Mouse (Mus musculus): ENCODE measurements around the gene Gbf1.

Gbf1 gene

DNA sequence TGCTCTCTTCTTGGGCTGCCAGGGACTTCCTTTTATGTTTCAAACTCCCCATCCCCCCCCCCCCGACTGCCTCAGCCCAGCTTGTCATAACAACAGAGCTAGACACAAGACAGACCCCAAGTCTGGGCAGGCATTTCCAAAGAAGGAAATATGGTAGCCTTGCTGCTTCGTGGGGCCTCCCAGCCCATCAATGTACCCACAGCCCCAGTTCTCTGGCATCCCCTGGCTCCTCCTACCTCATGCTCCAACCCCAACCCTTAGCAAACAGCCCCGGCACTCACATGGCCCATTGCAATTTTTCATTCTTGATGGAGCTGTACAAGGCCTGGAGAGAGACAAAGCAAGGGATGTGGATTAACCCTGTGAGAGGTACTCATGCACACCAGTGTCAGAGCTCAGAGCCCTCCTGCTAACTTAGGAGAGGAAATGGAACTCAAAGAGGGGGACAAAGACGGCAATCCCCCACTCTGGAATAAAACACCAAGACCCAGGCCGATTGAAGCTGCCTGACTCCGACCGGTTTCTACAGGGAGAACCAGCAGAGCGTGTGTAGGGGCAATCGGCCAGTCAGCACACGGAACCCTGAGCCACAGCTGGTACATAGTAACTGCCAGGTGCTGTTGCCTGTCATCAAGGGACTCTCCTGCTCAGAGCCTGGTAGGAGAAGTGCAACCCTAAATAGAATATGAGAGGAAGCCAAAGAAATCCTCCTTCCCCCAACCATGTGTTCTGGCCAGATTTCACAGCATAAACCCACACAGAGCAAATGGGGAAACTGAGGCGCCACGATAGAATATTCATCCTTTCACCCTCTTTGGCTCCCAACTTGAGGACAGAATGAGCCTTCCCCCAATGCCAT is 163.7 kb downstream of the Gbf1 start:
- DNase-seq (ENCODE audit: low spot score in 2 of 2) = no peak

DNA sequence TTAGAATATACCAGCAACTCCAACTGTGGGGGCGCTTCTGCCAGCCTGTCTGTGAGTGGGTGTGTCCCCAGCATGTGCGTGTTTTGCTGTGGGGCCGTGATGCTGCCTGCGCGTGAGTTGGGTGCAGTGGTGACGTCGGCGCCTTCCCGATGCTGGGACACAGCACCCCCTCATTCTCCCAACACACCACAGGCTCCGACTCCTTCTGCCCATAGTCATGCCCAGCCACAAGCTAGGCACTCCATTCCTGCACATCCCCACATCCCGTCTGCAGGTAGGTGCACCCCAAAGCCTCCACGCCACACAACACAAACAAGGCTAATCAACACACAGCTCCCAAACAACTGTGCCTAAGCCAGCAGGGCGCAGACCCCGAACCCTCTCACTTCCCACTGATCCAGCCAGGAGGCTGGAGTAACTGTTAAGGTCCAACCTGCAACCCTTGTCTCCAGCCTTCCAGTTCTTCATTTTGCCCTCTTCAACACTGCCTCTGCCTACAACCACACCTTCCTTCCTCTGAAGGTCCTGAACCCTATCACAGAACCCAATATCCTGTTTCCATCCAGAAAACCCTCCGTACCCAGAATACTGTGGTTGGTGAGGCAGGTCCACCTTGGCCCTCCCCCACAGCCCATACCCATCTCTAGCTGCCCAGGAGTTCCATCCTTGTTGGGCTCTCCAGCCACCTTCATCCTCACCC is 164.7 kb downstream of the Gbf1 start:
- DNase-seq (ENCODE audit: low spot score in 2 of 2) = no peak

DNA sequence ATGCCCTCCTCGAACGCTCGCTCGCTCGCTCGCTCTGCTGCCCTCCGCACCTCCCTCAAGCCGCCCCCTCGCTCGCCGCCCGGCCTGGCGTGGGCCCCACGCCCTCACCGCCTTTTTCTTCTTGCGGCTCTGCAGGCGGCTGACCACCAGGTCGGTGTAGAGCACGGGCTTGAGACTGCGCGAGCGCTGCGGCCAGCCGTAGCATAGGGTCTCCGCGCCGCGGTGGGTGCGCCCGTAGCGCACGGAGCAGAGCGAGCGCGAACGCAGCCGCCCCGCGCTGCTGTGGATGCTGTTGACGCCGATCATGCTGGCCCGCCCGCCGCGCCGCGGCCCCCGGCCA is 165.2 kb downstream of the Gbf1 start:
- no peak for DNase-seq (ENCODE audit: low spot score in 2 of 2)

DNA sequence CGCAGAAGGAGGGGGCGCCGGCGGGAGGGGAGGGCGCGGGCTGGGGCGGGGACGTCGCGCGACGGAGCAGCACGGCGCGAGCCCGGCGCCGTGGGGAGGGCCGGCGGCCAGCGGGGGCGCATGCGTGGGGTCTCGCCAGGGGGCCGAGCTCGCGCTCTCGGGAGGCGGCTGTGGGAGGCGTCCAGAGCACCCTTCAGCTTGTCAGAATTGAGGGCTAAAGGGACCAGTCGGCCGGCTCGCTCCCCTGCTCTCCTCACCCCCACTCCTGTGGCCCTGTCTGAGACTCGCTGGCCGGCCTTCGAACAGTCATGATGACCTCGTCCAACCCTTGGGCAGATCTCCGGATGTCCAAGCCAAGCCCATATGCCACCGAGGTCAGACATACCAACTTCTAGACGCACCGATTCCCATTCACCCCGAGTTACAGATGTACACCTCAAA is 165.7 kb downstream of the Gbf1 start:
- no peak for DNase-seq (ENCODE audit: low spot score in 2 of 2)

DNA sequence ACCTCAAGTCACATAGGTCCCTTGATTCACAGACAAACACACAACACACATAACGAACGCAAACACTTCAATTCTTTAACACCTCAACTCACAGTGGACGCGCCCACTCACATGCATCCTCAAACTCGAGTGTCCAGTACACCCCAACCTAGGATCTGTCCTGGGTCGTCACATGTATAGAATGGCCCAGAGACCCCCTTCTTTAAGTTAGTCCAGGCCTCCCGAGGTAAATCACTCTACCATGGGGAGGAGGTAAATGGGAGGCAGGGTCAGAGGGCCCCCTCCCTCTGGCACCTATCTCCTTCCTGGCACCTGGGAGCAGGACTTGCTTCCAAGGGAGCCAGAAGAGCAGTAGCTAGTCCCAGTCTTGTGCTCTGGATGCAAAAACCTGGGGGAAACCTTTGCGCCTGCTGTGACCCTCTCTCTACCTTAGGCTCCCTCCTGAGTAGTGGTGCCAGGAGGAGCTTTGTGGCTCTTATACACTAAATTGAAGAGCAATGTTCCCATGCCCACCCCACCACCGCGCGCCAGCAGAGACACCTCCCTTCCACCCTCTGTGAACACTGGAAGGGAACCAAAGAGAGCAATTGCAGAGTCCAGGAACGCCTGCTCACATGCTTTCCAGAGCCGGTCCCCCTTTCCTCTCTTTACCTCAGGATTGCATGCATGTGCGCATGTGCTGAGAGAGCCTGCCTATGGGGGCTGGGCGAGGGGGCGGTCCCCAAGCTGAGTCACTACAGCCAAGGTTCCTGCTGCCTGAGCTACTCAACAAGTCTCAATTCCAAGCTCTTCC is 166.5 kb downstream of the Gbf1 start:
- DNase-seq (ENCODE audit: low spot score in 2 of 2) = no peak

DNA sequence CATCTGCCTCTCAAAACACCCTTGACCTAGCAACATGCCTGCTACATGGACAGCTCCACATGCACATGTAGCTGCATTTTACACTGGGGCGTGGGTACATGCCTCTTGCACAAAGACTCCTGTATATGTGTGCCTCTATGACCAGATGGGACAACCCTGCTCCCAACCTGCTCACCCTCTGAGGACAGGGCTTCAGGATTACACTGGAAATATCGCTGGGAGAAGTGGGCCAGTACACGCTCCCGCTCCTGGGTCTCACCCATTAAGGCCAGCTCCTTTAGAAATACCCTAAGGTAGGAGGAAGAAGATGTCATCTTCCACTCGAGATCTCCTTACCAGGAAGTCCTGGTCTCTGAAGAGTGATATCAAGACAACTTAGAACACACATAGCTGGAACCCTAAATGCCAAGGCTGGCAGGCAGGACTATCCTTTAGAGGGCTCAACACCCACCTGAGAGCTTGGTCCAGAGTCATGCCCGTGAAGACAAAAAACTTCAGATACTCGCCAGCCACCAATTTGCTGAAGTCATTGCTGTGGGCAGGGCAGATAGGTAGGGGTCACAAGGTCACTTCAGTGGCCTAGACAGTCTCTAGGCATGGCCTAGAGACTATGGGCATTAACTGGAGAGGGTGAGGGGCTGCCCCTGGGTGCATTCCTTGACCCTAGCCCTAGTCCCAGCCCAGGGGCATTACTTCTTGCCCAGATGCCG is 167.9 kb downstream of the Gbf1 start:
- DNase-seq (ENCODE audit: low spot score in 2 of 2) = no peak

DNA sequence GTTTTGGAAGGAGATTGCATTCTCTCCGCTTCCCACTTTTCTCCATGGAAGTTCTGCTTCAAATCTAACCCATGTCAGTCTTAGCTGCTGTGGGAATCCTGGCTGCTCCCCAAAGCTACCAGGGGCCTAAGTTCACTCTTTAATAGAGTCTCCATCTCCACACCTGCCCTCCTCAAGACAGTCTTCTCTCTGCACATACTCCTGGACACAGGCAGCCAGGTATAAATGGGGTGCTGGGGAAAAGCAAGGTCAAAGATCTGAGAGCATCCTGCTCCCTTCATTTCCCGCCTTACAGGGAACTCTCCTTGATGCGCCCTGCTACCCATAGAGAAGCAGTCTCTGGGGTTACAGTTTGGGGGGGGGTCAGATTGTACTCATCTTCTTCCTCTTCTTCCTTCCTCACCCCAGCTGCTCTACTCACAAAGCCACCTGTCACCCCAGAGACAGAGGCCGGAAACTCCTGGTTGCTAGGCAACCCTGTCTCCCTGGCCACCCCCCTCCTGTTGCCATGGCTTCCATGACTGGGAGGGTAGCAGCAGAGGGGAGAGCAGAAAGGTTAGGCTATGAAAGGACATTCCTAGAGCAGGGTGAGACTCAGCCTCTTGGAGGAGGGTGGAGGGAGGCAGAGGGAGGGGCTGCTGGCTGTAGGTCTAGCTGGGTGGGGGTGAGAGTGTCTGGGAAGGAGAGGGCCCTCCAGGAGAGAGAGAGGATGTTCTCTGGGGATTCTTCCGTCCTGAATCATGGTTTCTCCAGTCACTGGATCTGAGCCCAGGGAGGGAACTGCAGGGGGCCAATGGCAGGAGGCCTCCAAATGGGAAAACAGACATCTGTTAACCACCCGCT is 169.0 kb downstream of the Gbf1 start:
- no peak for DNase-seq (ENCODE audit: low spot score in 2 of 2)

DNA sequence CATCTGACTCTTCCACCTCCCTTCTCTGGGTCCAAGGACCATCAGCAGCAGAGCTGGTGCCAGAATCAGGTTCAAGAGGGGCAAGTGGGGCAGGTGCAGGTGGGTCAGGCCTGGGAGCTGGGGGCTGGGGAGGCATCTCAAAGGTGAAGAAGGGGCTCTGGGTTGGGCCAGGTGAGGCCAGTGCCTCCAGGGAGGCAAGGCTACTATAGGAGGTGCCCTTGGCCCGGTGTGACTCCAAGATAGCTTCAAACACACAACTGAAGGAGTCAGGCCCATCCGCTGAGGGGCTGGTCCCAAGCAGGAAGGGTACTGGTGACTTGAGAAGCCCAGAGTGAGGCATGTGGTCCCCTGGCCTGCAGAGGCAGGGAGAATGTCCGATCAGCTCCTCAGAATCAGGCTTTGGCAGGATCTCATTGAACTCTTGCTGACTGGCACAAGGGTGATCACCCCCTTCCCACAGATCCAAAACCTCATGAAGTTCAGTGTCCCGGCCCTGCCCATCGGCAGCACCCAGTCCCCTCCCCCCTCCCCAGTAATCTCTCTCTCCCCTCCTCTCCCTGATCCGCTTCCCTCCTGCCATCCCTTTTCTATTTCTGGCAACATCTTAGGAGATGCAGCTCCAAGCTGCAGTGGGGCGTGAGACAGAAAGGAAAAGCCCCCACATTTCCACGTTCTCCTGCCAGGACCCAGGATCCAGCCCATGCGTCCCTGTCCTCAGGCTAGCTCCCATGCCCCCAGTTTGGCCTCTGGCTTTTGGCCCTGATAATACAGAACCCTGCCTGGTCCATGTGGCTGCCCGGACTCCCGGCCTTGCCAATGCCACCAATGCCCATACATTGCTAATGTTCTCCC is 170.1 kb downstream of the Gbf1 start:
- DNase-seq (ENCODE audit: low spot score in 2 of 2) = no peak

DNA sequence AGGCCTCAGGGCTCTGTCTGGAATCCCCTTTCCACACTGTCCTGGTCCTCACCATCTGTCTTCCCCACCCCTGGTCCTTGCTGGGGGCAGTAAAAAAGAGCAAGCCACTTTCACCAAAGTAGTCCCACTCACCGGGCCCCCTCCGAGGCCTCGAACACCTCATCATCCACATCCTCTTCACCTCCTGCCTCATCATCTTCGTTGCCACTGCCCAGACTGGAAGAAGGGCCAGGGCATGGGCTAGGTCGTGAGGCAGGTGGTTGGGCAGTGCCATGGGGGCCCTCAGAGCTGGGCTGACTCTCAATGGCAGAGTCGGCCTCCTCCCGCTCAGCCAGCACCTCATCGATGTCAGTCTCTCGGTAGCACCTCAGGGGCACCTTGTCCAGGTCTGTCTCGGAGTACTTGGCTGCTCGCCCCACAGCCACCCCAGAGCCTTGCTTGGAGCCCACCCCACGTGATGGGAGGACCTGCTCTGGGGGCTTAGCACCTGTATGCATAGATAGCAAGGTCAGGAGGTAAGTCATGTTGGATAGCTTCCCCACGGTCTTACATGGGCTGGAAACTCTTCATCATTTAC is 170.8 kb downstream of the Gbf1 start:
- DNase-seq (ENCODE audit: low spot score in 2 of 2) = no peak

DNA sequence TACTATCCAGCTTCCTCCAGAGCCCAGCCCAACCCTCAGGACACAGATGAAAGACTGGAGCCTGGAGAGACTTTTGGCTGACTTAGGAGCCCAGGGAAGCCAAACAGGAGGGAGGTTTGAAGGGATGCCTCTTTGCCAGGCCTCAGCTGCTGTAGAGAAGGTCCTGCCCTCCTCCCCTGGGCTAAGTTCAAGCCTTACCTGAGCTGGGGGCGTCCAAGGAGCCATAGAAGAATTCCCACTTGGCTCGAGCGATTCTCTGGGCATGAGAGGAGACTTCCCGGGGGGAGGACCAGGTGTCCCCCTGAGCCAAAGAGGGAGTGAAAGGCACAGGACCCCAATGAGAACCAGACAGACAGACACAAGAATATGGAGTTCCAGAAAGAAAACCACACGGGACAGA is 171.4 kb downstream of the Gbf1 start:
- DNase-seq (ENCODE audit: low spot score in 2 of 2) = no peak

DNA sequence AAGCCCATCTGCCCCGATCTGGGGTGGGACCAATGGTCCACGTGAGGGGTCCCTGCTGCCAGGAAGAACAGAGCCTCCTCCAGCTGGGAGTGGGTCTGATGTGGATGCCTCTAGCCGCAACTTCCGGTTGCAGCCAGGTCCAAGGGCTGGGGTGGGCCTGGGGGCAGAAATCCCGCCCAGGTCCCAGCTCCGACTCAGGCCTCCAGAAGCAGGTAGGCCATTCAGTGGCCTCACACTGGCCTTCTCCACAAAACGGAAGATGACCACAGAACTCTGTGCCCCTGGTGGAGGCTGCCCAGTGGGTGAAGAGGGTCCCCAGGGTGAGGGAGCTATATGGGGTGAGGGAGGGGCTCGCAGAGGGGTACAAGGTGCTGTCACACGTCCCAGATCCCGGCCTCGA is 172.1 kb downstream of the Gbf1 start:
- no peak for DNase-seq (ENCODE audit: low spot score in 2 of 2)

DNA sequence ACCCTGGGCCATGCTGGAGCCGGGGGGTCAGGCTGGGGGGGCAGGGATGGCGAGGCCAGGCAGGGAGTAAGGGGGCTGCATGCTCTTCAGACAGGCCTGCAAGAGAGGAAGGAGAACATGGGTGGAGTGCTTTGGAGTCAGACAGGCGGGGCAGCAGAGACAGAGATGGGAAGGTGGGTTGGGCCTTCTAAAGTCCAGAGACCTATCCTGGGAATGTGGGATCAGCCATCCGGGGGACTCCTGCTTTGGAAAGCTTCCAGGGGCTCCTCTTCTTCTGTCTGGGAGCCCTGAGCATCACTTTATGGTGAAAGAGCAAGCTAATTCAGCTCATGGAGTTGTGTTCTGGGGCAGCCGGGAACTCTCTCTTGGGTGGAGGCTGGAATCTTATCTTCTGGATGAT is 172.6 kb downstream of the Gbf1 start:
- DNase-seq (ENCODE audit: low spot score in 2 of 2) = no peak

DNA sequence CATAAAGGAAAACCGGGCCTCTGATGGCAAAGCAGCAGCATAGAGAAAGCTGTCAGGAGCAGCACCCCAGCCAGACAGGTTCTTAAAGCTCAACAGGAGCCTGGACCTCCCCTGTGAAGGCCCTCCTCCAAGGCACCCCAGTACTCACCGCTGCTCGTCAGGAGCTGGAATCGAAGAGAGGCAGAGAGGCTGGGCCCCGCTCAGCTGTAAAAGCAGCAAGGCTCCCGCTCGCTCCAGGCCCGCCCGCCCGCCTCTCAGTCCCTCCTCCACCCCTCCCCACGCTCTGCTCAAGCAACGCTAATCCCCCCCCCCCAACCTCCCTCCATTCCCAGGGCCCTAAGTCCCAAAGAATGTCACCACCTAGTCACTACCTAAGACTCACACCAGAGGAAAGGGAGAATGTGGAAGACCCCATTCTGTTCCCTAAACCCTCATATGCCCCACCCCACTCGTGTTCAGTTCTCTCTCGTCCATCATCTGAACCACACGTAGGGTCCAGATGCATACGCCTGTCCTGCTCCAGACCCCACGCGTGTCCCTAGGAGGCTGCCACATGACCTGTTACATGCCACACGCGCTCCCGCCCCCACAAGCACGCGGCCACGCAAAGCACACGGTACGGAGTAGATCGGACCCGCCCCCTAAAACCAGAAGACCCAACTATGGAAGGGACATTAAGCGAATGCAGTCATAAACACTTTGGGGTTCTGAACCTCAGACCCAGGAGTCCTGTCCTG is 173.9 kb downstream of the Gbf1 start:
- no peak for DNase-seq (ENCODE audit: low spot score in 2 of 2)

DNA sequence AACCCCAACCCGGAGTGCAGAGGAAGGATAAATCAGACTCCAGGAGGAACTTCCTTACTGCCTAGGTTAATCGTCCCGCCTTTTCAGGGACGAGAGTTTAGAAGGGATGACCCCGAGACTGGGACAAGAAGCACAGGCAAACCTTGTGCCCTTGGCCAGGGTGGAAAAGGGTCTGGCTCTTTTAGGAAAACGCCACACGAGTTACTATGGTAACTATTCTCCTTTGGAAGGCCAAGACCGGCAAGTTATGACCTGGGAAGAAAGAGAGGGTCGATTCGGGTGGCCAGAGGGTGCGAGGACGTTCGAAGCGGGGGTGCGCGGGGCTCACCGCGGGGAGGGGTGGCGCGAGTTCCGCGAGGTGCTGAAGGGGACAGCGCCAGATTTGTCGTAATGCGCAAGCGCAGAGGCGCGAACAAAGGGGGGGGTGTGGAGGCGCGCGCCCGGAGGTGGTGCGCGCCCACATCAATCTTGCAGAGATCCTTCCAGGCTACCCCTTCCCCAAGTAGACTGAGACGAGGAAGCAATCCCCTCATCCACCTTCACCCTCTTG is 174.5 kb downstream of the Gbf1 start, which contains the start of gene Psd:
Gene Psd (minus strand): TSS at position 401 of the 550 bp plus-strand sequence.
- DNase-seq (ENCODE audit: low spot score in 2 of 2) = no peak

DNA sequence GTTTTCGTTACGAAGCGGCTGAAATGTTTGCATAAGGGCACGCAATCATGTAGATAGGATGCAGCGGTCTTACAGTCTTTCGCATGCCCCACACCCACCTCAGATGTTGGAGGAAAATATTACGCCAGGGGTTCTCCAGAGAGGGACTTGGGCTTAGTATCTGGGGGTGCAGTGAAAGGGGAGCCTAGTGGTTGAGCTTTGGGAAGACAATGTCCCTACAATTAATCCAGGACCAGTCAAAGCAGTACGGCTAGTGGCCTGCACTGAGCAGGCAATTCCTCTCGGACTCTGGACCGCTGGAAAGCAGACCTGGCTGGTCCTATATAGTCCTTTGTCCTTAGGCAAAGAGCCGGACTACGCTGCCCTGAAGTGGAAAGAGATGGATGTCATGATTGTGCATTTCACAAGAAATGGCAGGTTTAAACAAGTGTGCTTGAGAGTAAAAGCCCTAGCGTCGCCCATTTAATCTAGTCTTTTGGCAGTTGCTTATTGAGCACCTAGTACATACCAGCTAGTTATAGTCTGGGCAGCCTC is 175.3 kb downstream of the Gbf1 start:
- DNase-seq (ENCODE audit: low spot score in 2 of 2) = no peak

DNA sequence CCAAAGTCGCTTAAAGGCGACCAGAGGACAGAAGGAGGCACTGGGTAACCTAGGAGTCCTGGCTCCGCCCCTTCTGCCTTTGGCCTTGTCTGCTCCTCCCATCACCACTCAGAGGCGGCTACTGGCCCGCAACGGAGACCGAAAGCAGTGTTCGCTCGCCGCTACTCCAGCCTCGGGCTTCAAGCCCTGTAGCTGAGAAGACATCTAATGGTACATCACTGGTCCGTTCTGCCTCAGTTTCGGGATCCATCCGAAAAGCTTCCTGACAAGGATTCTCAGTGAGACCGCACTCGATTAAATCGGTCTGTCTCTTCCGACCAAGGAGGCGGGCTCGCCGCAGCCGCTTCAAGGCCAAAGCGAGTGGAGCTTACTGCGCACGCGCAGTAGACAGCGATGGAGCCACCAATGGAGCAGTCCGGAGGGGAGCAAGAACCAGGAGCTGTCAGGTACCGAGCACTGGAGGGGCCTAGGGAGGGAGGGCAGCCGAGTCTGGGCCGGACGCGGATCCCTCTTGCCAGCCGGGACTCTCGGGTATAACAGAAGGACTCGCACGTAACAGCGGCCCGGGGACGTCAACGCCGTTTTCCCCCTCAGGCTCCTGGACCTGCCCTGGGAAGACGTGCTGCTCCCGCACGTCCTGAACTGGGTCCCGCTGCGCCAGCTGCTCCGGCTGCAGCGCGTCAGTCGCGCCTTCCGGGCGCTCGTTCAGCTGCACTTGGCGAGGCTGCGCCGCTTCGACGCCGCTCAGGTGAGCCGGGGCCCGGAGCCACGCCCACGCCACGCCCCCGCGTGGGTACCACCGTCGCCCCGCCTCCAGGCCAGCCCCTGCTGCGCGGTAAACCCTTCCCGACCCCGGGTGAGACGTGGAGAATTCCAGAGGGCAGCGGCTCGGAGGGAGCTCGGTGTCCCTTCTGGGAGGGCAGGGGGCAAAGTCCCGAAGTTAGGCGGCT is 176.0 kb downstream of the Gbf1 start, which contains the start of gene Fbxl15:
Gene Fbxl15 (plus strand): TSS at position 104 of the 950 bp plus-strand sequence.
- DNase-seq (ENCODE audit: low spot score in 2 of 2) = peak; percentile 93 to 95

DNA sequence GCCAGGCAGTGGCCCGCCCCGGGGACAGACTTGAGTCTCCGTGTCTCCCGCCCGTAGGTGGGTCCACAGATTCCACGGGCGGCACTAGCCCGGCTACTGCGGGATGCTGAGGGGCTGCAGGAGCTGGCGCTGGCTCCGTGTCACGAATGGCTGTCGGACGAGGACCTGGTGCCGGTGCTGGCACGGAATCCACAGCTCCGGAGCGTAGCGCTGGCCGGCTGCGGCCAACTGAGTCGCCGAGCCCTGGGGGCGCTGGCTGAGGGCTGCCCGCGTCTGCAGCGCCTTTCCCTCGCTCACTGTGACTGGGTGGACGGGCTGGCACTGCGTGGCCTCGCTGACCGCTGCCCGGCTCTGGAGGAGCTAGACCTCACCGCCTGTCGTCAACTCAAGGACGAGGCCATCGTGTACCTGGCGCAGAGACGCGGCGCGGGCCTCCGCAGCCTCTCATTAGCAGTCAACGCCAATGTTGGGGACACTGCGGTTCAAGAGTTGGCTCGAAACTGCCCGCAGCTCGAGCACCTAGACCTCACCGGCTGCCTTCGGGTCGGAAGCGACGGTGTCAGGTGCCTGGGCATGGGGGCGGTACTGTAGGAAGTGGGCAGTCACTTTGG is 176.8 kb downstream of the Gbf1 start:
- no peak for DNase-seq (ENCODE audit: low spot score in 2 of 2)
